Mouse (Mus musculus) embryonic facial prominence, embryonic 15.5 days (tissue): ENCODE data around the gene Tdp1. TPM values are rescaled to one million over a fixed set of nuclear protein-coding genes. Genes with fewer than 3 reads are reported as not detected.

Experiments
- ATAC-seq: fragments of 200-750 bp; cut with Nextera tagmentation; 2 replicates; pipeline ENCODE4 v1.8.0; 2017; ENCODE audit warnings: low read depth, moderate TSS enrichment; ENCODE audit not compliant: insufficient number of reproducible peaks, low FRiP score, low TSS enrichment
- H3K27ac ChIP-seq: fragments of 300-500 bp; sonication (generic); replicated peaks from 2 replicates; pipeline ENCODE4 v1.5.1; 2015; ENCODE audit warnings: mild to moderate bottlenecking, inconsistent platforms
- H3K27me3 ChIP-seq: fragments of 300-500 bp; sonication (generic); 2 replicates; pipeline ENCODE4 v1.6.1; 2015; ENCODE audit warnings: inconsistent platforms
- H3K36me3 ChIP-seq: fragments of 300-500 bp; sonication (generic); 2 replicates; pipeline ENCODE4 v1.6.1; 2015; ENCODE audit warnings: mild to moderate bottlenecking, inconsistent platforms
- H3K4me1 ChIP-seq: fragments of 300-500 bp; sonication (generic); 2 replicates; pipeline ENCODE4 v1.6.1; 2015; ENCODE audit warnings: inconsistent platforms
- H3K4me2 ChIP-seq: fragments of 300-500 bp; sonication (generic); replicated peaks from 2 replicates; pipeline ENCODE4 v1.6.1; 2015; ENCODE audit warnings: mild to moderate bottlenecking, inconsistent platforms
- H3K4me3 ChIP-seq: fragments of 300-500 bp; sonication (generic); replicated peaks from 2 replicates; pipeline ENCODE4 v1.5.1; 2015; ENCODE audit warnings: mild to moderate bottlenecking, inconsistent platforms
- H3K9ac ChIP-seq: fragments of 300-500 bp; sonication (generic); 2 replicates; pipeline ENCODE4 v1.6.1; 2015; ENCODE audit warnings: inconsistent platforms
- H3K9me3 ChIP-seq: fragments of 300-500 bp; sonication (generic); replicated peaks from 2 replicates; pipeline ENCODE4 v1.6.1; 2016; ENCODE audit warnings: inconsistent platforms
- WGBS: fragments of 180-500 bp; shearing (Covaris S2); methylation state at CpG from one replicate; pipeline ENCODE4 v1.1.7; 2015; 5-methylcytosine and 5-hydroxymethylcytosine counted together
- polyA plus RNA-seq: library from polyadenylated mRNA; unstranded; fragments of >200 nt; fragmentation: Nextera tagmentation; extraction: Ambion mirVana; gene quantifications from 2 replicates; pipeline ENCODE4 v1.2.1, GENCODE M21; 2015

The Tdp1 gene
- polyA plus RNA-seq, 1 experiment from 2014 or later, result 52.3 TPM

- H3K4me2 ChIP-seq, result no peak overlapping the region
- H3K36me3 ChIP-seq, result peaks cover 32% of the 10 kb centered on the region
- no peak overlapping the region for H3K9ac ChIP-seq
- no peak overlapping the region for H3K4me3 ChIP-seq
- 84% methylated on average over 1 of the region's 1 CpGs for WGBS
- H3K27me3 ChIP-seq, result no peaks in the 10 kb centered on the region
- no peaks in the 10 kb centered on the region for H3K4me1 ChIP-seq
- H3K9me3 ChIP-seq, result no peaks in the 10 kb centered on the region
- no peak for ATAC-seq
- H3K27ac ChIP-seq, result no peak overlapping the region
These were observed 44.8 kb downstream of the Tdp1 start for GRCm38 (mm10) chr12:99929160-99929559.

- H3K27ac ChIP-seq, result no peak overlapping the region
- H3K9me3 ChIP-seq, result no peaks in the 10 kb centered on the region
- WGBS, result 88% methylated on average over 4 of the region's 4 CpGs
- H3K27me3 ChIP-seq, result no peaks in the 10 kb centered on the region
- H3K36me3 ChIP-seq, result peaks cover 28% of the 10 kb centered on the region
- no peak overlapping the region for H3K4me2 ChIP-seq
- H3K9ac ChIP-seq, result no peak overlapping the region
- no peaks in the 10 kb centered on the region for H3K4me1 ChIP-seq
- no peak overlapping the region for H3K4me3 ChIP-seq
- no peak for ATAC-seq
These were observed 47.9 kb downstream of the Tdp1 start for GRCm38 (mm10) chr12:99932245-99932644.

GRCm38 (mm10) chr12:99933630-99934029 is 49.3 kb downstream of the Tdp1 start:
- ATAC-seq, result no peak
- H3K9me3 ChIP-seq, result no peaks in the 10 kb centered on the region
- no peak overlapping the region for H3K27ac ChIP-seq
- no peak overlapping the region for H3K9ac ChIP-seq
- 89% methylated on average over 3 of the region's 3 CpGs for WGBS
- H3K27me3 ChIP-seq, result no peaks in the 10 kb centered on the region
- peaks cover 26% of the 10 kb centered on the region for H3K36me3 ChIP-seq
- H3K4me2 ChIP-seq, result no peak overlapping the region
- no peak overlapping the region for H3K4me3 ChIP-seq
- H3K4me1 ChIP-seq, result no peaks in the 10 kb centered on the region

GRCm38 (mm10) chr12:99935403-99935802 is 51.1 kb downstream of the Tdp1 start:
- H3K9me3 ChIP-seq, result no peaks in the 10 kb centered on the region
- no peaks in the 10 kb centered on the region for H3K4me1 ChIP-seq
- 93% methylated on average over 8 of the region's 8 CpGs for WGBS
- no peak overlapping the region for H3K4me2 ChIP-seq
- no peak overlapping the region for H3K9ac ChIP-seq
- ATAC-seq, result no peak
- no peak overlapping the region for H3K27ac ChIP-seq
- no peaks in the 10 kb centered on the region for H3K27me3 ChIP-seq
- H3K36me3 ChIP-seq, result peaks cover 23% of the 10 kb centered on the region
- no peak overlapping the region for H3K4me3 ChIP-seq

GRCm38 (mm10) chr12:99938476-99938875 is 54.2 kb downstream of the Tdp1 start:
- Histone ChIP-seq H3K36me3 (peaks cover 21% of the 10 kb centered on the region), H3K27me3 (no peaks in the 10 kb centered on the region), H3K27ac (no peak overlapping the region), H3K4me1 (no peaks in the 10 kb centered on the region), H3K9ac (no peak overlapping the region), H3K9me3 (no peaks in the 10 kb centered on the region), H3K4me2 (no peak overlapping the region), H3K4me3 (no peak overlapping the region)
- 65% methylated on average over 4 of the region's 4 CpGs for WGBS
- ATAC-seq, result no peak

- Histone ChIP-seq H3K27me3 (no peaks in the 10 kb centered on the region), H3K36me3 (peaks cover 25% of the 10 kb centered on the region), H3K4me1 (no peaks in the 10 kb centered on the region), H3K9ac (no peak overlapping the region), H3K27ac (no peak overlapping the region), H3K4me2 (no peak overlapping the region), H3K9me3 (no peaks in the 10 kb centered on the region), H3K4me3 (no peak overlapping the region)
- no peak for ATAC-seq
- WGBS, result 86% methylated on average over 6 of the region's 6 CpGs
These were observed 54.9 kb downstream of the Tdp1 start for GRCm38 (mm10) chr12:99939179-99939578.

GRCm38 (mm10) chr12:99940704-99941103 is 56.4 kb downstream of the Tdp1 start:
- H3K9me3 ChIP-seq, result no peaks in the 10 kb centered on the region
- no peak overlapping the region for H3K9ac ChIP-seq
- 90% methylated on average over 7 of the region's 7 CpGs for WGBS
- no peak for ATAC-seq
- H3K27me3 ChIP-seq, result no peaks in the 10 kb centered on the region
- peaks cover 17% of the 10 kb centered on the region; the same call in 1 of the 2 replicates for H3K36me3 ChIP-seq
- no peaks in the 10 kb centered on the region for H3K4me1 ChIP-seq
- no peak overlapping the region for H3K4me3 ChIP-seq
- no peak overlapping the region for H3K27ac ChIP-seq
- H3K4me2 ChIP-seq, result no peak overlapping the region

- H3K4me1 ChIP-seq, result no peaks in the 10 kb centered on the region
- H3K27ac ChIP-seq, result no peak overlapping the region
- H3K27me3 ChIP-seq, result no peaks in the 10 kb centered on the region
- no peak for ATAC-seq
- H3K9me3 ChIP-seq, result no peaks in the 10 kb centered on the region
- H3K36me3 ChIP-seq, result peaks cover 24% of the 10 kb centered on the region; the same call in 1 of the 2 replicates
- no peak overlapping the region for H3K4me2 ChIP-seq
- no peak overlapping the region for H3K9ac ChIP-seq
- 74% methylated on average over 8 of the region's 8 CpGs for WGBS
- no peak overlapping the region for H3K4me3 ChIP-seq
These were observed 58.1 kb downstream of the Tdp1 start for GRCm38 (mm10) chr12:99942441-99942840.

- 49% methylated on average over 7 of the region's 7 CpGs for WGBS
- H3K9me3 ChIP-seq, result no peaks in the 10 kb centered on the region
- no peaks in the 10 kb centered on the region for H3K27me3 ChIP-seq
- H3K36me3 ChIP-seq, result peaks cover 9% of the 10 kb centered on the region; the same call in 1 of the 2 replicates
- ATAC-seq, result no peak
- no peak overlapping the region for H3K27ac ChIP-seq
- H3K4me1 ChIP-seq, result 0 out of 2 replicates have a peak, but pooled peaks cover under 1% of the 10 kb centered on the region
- no peak overlapping the region for H3K9ac ChIP-seq
- H3K4me3 ChIP-seq, result no peak overlapping the region
- H3K4me2 ChIP-seq, result no peak overlapping the region
These were observed 68.6 kb downstream of the Tdp1 start for GRCm38 (mm10) chr12:99952928-99953327.

GRCm38 (mm10) chr12:99956411-99956810 is 72.1 kb downstream of the Tdp1 start:
- Histone ChIP-seq H3K27me3 (0 out of 2 replicates have a peak, but pooled peaks cover 9% of the 10 kb centered on the region), H3K9me3 (no peaks in the 10 kb centered on the region), H3K4me2 (no peak overlapping the region), H3K9ac (no peak overlapping the region), H3K4me3 (no peak overlapping the region), H3K36me3 (0 out of 2 replicates have a peak, but pooled peaks cover 6% of the 10 kb centered on the region), H3K27ac (no peak overlapping the region), H3K4me1 (0 out of 2 replicates have a peak, but pooled peaks cover 5% of the 10 kb centered on the region)
- ATAC-seq, result no peak
- 79% methylated on average over 7 of the region's 7 CpGs for whole genome bisulfite sequencing

GRCm38 (mm10) chr12:99958068-99959060 is 74.0 kb downstream of the Tdp1 start:
- WGBS, result 48% methylated on average over 9 of the region's 9 CpGs
- no peak overlapping the region for H3K27ac ChIP-seq
- 0 out of 2 replicates have a peak, but pooled peaks cover 6% of the 10 kb centered on the region for H3K36me3 ChIP-seq
- H3K4me1 ChIP-seq, result 0 out of 2 replicates have a peak, but pooled peaks cover 5% of the 10 kb centered on the region
- H3K4me2 ChIP-seq, result no peak overlapping the region
- H3K27me3 ChIP-seq, result peaks cover 17% of the 10 kb centered on the region
- H3K9ac ChIP-seq, result no peak overlapping the region
- H3K9me3 ChIP-seq, result no peaks in the 10 kb centered on the region
- no peak for ATAC-seq
- H3K4me3 ChIP-seq, result no peak overlapping the region
